Mouse (Mus musculus): ENCODE data around the gene Prmt2.

Gene Prmt2

GRCm38 (mm10) chr10:76217056-76217455, 20.6 kb downstream of the Prmt2 start:
- peak; percentile 35 for DNase-seq (ENCODE audit: low spot score)

- DNase-seq (ENCODE audit: low spot score): peak; percentile 44
Measured at GRCm38 (mm10) chr10:76214161-76214560, 23.5 kb downstream of the Prmt2 start.

- DNase-seq (ENCODE audit: low spot score): no peak
Measured at GRCm38 (mm10) chr10:76212121-76212520, 25.5 kb downstream of the Prmt2 start.

- peak; percentile 23 for DNase-seq (ENCODE audit: low spot score)
Measured at GRCm38 (mm10) chr10:76210806-76211205, 26.9 kb downstream of the Prmt2 start.

- DNase-seq (ENCODE audit: low spot score): peak; percentile 44
Measured at GRCm38 (mm10) chr10:76209241-76209640, 28.4 kb downstream of the Prmt2 start.

GRCm38 (mm10) chr10:76207262-76207796, 30.3 kb downstream of the Prmt2 start:
- peak; percentile 40 for DNase-seq (ENCODE audit: low spot score)

GRCm38 (mm10) chr10:76203798-76204283, 33.8 kb downstream of the Prmt2 start:
- DNase-seq (ENCODE audit: low spot score): peak; percentile 52

- peak; percentile 93 for DNase-seq (ENCODE audit: low spot score)
Measured at GRCm38 (mm10) chr10:76201978-76202377, 35.7 kb downstream of the Prmt2 start.

- DNase-seq (ENCODE audit: low spot score): no peak
Measured at GRCm38 (mm10) chr10:76201416-76201815, 36.2 kb downstream of the Prmt2 start.

GRCm38 (mm10) chr10:76188010-76188409, 49.7 kb downstream of the Prmt2 start:
- no peak for DNase-seq (ENCODE audit: low spot score)

- DNase-seq (ENCODE audit: low spot score): no peak
Measured at GRCm38 (mm10) chr10:76185216-76185615, 52.4 kb downstream of the Prmt2 start.

GRCm38 (mm10) chr10:76174899-76175298, 62.8 kb downstream of the Prmt2 start:
- DNase-seq (ENCODE audit: low spot score): no peak

- DNase-seq (ENCODE audit: low spot score): no peak
Measured at GRCm38 (mm10) chr10:76158009-76158408, 79.7 kb downstream of the Prmt2 start.

- no peak for DNase-seq (ENCODE audit: low spot score)
Measured at GRCm38 (mm10) chr10:76157528-76157927, 80.1 kb downstream of the Prmt2 start.

All from testis, postnatal 10 days (tissue).